Mouse (Mus musculus) liver, postnatal 0 days (tissue): ENCODE data around the gene Muc3. TPM values are rescaled to one million over a fixed set of nuclear protein-coding genes. Genes with fewer than 3 reads are reported as not detected.
A peak's percentile ranks its signal among the peaks of the same experiment; 100 is the strongest.

Source experiments
- ATAC-seq: fragments of 200-750 bp; cut with Nextera tagmentation; 2 replicates; pipeline ENCODE4 v1.8.0; 2017; ENCODE audit warnings: mild to moderate bottlenecking, moderate library complexity
- DNase-seq: peaks from one replicate; pipeline ENCODE4 v3.0.0-alpha.2; 2016
- H3K27ac ChIP-seq: fragments of 300-500 bp; sonication (generic); 2 replicates; pipeline ENCODE4 v1.5.1; 2014; ENCODE audit warnings: antibody characterized with exemption, moderate library complexity, mild to moderate bottlenecking, low read depth
- H3K27me3 ChIP-seq: fragments of 300-500 bp; sonication (generic); 2 replicates; pipeline ENCODE4 v1.6.1; 2014; ENCODE audit warnings: low read length, control low read depth, mixed read lengths; ENCODE audit not compliant: insufficient read depth
- H3K36me3 ChIP-seq: fragments of 300-500 bp; sonication (generic); replicated peaks from 2 replicates; pipeline ENCODE4 v1.6.1; 2014; ENCODE audit warnings: mild to moderate bottlenecking, control low read depth, low read length, moderate library complexity, mixed read lengths; ENCODE audit not compliant: insufficient read depth
- H3K4me1 ChIP-seq: fragments of 300-500 bp; sonication (generic); 2 replicates; pipeline ENCODE4 v1.6.1; 2014; ENCODE audit warnings: antibody characterized with exemption, mild to moderate bottlenecking, control low read depth; ENCODE audit not compliant: insufficient read depth
- H3K4me2 ChIP-seq: fragments of 300-500 bp; sonication (generic); 2 replicates; pipeline ENCODE4 v1.6.1; 2014; ENCODE audit warnings: low read depth, mild to moderate bottlenecking, low read length, moderate library complexity, mixed read lengths
- H3K4me3 ChIP-seq: fragments of 300-500 bp; sonication (generic); 2 replicates; pipeline ENCODE4 v1.5.1; 2014; ENCODE audit warnings: low read depth, low read length
- H3K9ac ChIP-seq: fragments of 300-500 bp; sonication (generic); replicated peaks from 2 replicates; pipeline ENCODE4 v1.6.1; 2014; ENCODE audit warnings: mild to moderate bottlenecking, moderate library complexity
- H3K9me3 ChIP-seq: fragments of 300-500 bp; sonication (generic); 2 replicates; pipeline ENCODE4 v1.6.1; 2016; ENCODE audit warnings: mild to moderate bottlenecking, control low read depth, low read length, mixed read lengths
- CTCF ChIP-seq: sonication (generic); IDR thresholded peaks from 2 replicates; pipeline ENCODE4 v1.5.1; 2016; ENCODE audit warnings: antibody characterized with exemption, low read depth
- EP300 ChIP-seq: IDR thresholded peaks from 2 replicates; pipeline ENCODE4 v1.6.1; 2016; ENCODE audit warnings: antibody characterized with exemption, low read depth, mild to moderate bottlenecking
- WGBS: fragments of 180-500 bp; shearing (Covaris S2); extraction: QIAGEN DNeasy Blood & Tissue Kit; methylation state at CpG from one replicate; pipeline ENCODE4 v1.1.7; 2014; ENCODE audit not compliant: insufficient replicate concordance; 5-methylcytosine and 5-hydroxymethylcytosine counted together
- polyA plus RNA-seq: library from polyadenylated mRNA; unstranded; fragments of >200 nt; fragmentation: Nextera tagmentation; extraction: Ambion mirVana; gene quantifications from 2 replicates; pipeline ENCODE4 v1.2.1, GENCODE M21; 2015

Gene Muc3
- polyA plus RNA-seq, 1 experiment from 2014 or later = not detected

- H3K4me2 ChIP-seq = no peak overlapping the region
- peak overlapping the region; percentile 60 for H3K9ac ChIP-seq
- H3K27ac ChIP-seq = peak overlapping the region; percentile 96
These were observed 47.0 kb downstream of the Muc3 start for GRCm38 (mm10) chr5:137102078-137102477.

DNA sequence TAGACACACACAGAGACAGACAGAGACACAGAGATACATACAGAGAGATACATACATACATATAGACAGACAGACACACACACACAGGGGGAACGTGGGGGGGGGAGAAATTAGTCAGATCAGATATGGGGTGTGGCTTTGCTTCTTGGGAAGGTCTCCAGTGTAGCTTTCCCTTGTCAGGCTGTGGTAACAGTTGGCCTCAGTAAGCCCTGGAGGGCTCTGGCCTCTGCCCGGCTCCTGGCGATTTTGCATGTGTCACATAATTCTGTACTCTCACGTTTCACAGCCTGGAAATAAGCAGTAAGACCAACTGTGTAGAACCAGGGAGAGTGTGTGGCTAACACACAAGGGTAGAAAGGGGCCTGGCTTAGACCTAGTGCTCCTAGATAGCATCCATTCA is 48.5 kb downstream of the Muc3 start:
- ATAC-seq = no peak
- DNase-seq = no peak
- H3K27ac ChIP-seq = peak overlapping the region; percentile 6; the same call in 1 of the 2 replicates

More at GRCm38 (mm10) chr5:137102078-137102477, 47.0 kb downstream of the Muc3 start:
- Histone ChIP-seq H3K4me3 (no peak overlapping the region), H3K9me3 (no peaks in the 10 kb centered on the region), H3K4me1 (peaks cover 52% of the 10 kb centered on the region), H3K27me3 (no peaks in the 10 kb centered on the region), H3K36me3 (no peaks in the 10 kb centered on the region)
- WGBS = 78% methylated on average over 10 of the region's 10 CpGs
- no peak for TF ChIP-seq EP300
- ATAC-seq = no peak
- DNase-seq = no peak

DNA sequence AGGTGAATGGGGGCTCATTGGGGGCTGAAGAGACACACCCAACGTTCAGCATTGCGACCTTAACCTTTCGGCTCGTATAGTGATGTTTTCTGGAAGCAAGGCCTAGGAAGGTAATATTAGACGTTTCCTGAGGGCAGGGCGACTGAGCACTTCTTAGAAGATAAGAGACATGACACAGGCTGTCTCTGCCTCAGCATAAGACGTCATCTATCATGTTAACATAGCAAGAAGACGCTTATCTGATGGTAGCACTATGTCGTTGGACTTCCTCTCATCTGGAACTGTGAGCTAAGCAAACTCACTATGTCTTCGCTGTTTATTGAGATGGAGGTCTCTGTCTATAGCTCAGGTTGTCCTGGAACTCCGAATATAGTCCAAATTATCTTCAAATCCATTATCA is 50.7 kb downstream of the Muc3 start:
- Histone ChIP-seq H3K4me2 (no peak overlapping the region; the same call in 1 of the 2 replicates), H3K9me3 (no peaks in the 10 kb centered on the region), H3K36me3 (no peaks in the 10 kb centered on the region), H3K4me3 (no peak overlapping the region), H3K27ac (peak overlapping the region; percentile 39; the same call in 1 of the 2 replicates), H3K27me3 (no peaks in the 10 kb centered on the region), H3K4me1 (peaks cover 29% of the 10 kb centered on the region), H3K9ac (no peak overlapping the region)
- 49% methylated on average over 11 of the region's 11 CpGs for WGBS
- no peak for DNase-seq
- ATAC-seq = no peak
- TF ChIP-seq EP300 = peak; percentile 72
- no peak for TF ChIP-seq CTCF

More for the DNA sequence above, 48.5 kb downstream of the Muc3 start:
- 56% methylated on average over 4 of the region's 4 CpGs for WGBS
- Histone ChIP-seq H3K4me1 (peaks cover 46% of the 10 kb centered on the region), H3K4me3 (no peak overlapping the region), H3K9ac (no peak overlapping the region), H3K4me2 (no peak overlapping the region), H3K9me3 (no peaks in the 10 kb centered on the region), H3K27me3 (no peaks in the 10 kb centered on the region), H3K36me3 (no peaks in the 10 kb centered on the region)
- TF ChIP-seq CTCF (no peak), EP300 (no peak)

DNA sequence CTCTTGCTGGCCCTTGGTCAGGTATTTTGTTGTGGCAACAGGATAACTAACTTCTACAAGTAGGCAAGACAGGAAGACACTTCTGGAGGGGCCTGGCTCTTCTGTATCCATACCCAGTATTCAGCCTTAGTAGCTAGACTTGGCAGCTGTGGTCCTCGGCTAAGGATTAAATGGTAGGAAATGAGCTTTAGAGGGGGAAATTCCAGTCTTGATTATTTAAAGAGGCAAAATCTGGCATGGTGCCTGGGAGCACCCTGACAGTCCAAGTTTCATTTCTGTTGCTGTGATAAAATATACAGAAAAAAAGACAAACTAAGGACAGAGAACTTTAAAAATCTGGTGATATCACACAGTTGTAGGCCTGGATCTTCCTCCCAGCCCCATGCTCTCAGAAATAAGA is 53.1 kb downstream of the Muc3 start:
- ATAC-seq (no peak), DNase-seq (no peak)
- peak overlapping the region; percentile 22; the same call in 1 of the 2 replicates for H3K27ac ChIP-seq
- H3K4me2 ChIP-seq = no peak overlapping the region
- 70% methylated on average over 1 of the region's 1 CpGs for WGBS
- no peaks in the 10 kb centered on the region for H3K36me3 ChIP-seq
- H3K4me3 ChIP-seq = no peak overlapping the region
- no peak overlapping the region for H3K9ac ChIP-seq
- H3K27me3 ChIP-seq = no peaks in the 10 kb centered on the region
- H3K4me1 ChIP-seq = peaks cover 12% of the 10 kb centered on the region
- TF ChIP-seq CTCF = no peak
- no peak for TF ChIP-seq EP300
- no peaks in the 10 kb centered on the region for H3K9me3 ChIP-seq

GRCm38 (mm10) chr5:137095135-137095534 is 54.0 kb downstream of the Muc3 start:
- ATAC-seq (no peak), DNase-seq (no peak)
- no peak for TF ChIP-seq EP300
- no peak for TF ChIP-seq CTCF
- WGBS = 63% methylated on average over 10 of the region's 10 CpGs
- H3K9ac ChIP-seq = no peak overlapping the region
- no peak overlapping the region for H3K27ac ChIP-seq
- H3K9me3 ChIP-seq = no peaks in the 10 kb centered on the region
- no peak overlapping the region for H3K4me2 ChIP-seq
- no peak overlapping the region for H3K4me3 ChIP-seq
- no peaks in the 10 kb centered on the region for H3K27me3 ChIP-seq
- no peaks in the 10 kb centered on the region for H3K36me3 ChIP-seq
- peaks cover 9% of the 10 kb centered on the region for H3K4me1 ChIP-seq

- no peaks in the 10 kb centered on the region for H3K9me3 ChIP-seq
- no peak overlapping the region for H3K4me3 ChIP-seq
- no peak overlapping the region for H3K9ac ChIP-seq
- H3K4me2 ChIP-seq = no peak overlapping the region
- peaks cover 6% of the 10 kb centered on the region for H3K4me1 ChIP-seq
- no peak for DNase-seq
- 67% methylated on average over 9 of the region's 9 CpGs for WGBS
- no peaks in the 10 kb centered on the region for H3K36me3 ChIP-seq
- no peak overlapping the region for H3K27ac ChIP-seq
- no peak for ATAC-seq
- no peaks in the 10 kb centered on the region for H3K27me3 ChIP-seq
- TF ChIP-seq CTCF (no peak), EP300 (no peak)
These were observed 55.4 kb downstream of the Muc3 start for GRCm38 (mm10) chr5:137093720-137094119.

GRCm38 (mm10) chr5:137091560-137091959 is 57.6 kb downstream of the Muc3 start:
- H3K9me3 ChIP-seq = no peaks in the 10 kb centered on the region
- ATAC-seq (no peak), DNase-seq (no peak)
- no peak overlapping the region for H3K4me3 ChIP-seq
- no peak overlapping the region for H3K27ac ChIP-seq
- TF ChIP-seq EP300 = no peak
- no peak for TF ChIP-seq CTCF
- no peaks in the 10 kb centered on the region for H3K27me3 ChIP-seq
- H3K4me2 ChIP-seq = no peak overlapping the region
- H3K4me1 ChIP-seq = no peaks in the 10 kb centered on the region; the same call in 1 of the 2 replicates
- no peaks in the 10 kb centered on the region for H3K36me3 ChIP-seq
- no peak overlapping the region for H3K9ac ChIP-seq
- 54% methylated on average over 6 of the region's 6 CpGs for WGBS
